Mouse (Mus musculus) embryonic facial prominence, embryonic 13.5 days (tissue): ENCODE results near the gene Rnf130. TPM values are rescaled to one million over a fixed set of nuclear protein-coding genes. Genes with fewer than 3 reads are reported as not detected.

Experiments
- ATAC-seq: fragments of 200-750 bp; cut with Nextera tagmentation; 2 replicates; pipeline ENCODE4 v1.8.0; 2017; ENCODE audit warnings: low read depth; ENCODE audit not compliant: insufficient number of reproducible peaks, insufficient read depth, low FRiP score, low TSS enrichment
- H3K27ac ChIP-seq: fragments of 300-500 bp; sonication (generic); 2 replicates; pipeline ENCODE4 v1.5.1; 2015; ENCODE audit warnings: moderate library complexity, mild to moderate bottlenecking, inconsistent platforms
- H3K27me3 ChIP-seq: fragments of 300-500 bp; sonication (generic); 2 replicates; pipeline ENCODE4 v1.6.1; 2015; ENCODE audit warnings: mild to moderate bottlenecking, inconsistent platforms
- H3K36me3 ChIP-seq: fragments of 300-500 bp; sonication (generic); 2 replicates; pipeline ENCODE4 v1.6.1; 2015; ENCODE audit warnings: mild to moderate bottlenecking, inconsistent platforms
- H3K4me1 ChIP-seq: fragments of 300-500 bp; sonication (generic); 2 replicates; pipeline ENCODE4 v1.6.1; 2015; ENCODE audit warnings: inconsistent platforms
- H3K4me2 ChIP-seq: fragments of 300-500 bp; sonication (generic); 2 replicates; pipeline ENCODE4 v1.6.1; 2015; ENCODE audit warnings: moderate library complexity, mild to moderate bottlenecking, inconsistent platforms
- H3K4me3 ChIP-seq: fragments of 300-500 bp; sonication (generic); 2 replicates; pipeline ENCODE4 v1.5.1; 2015; ENCODE audit warnings: mild to moderate bottlenecking, inconsistent platforms
- H3K9ac ChIP-seq: fragments of 300-500 bp; sonication (generic); 2 replicates; pipeline ENCODE4 v1.6.1; 2015; ENCODE audit warnings: mild to moderate bottlenecking, inconsistent platforms
- H3K9me3 ChIP-seq: fragments of 300-500 bp; sonication (generic); 2 replicates; pipeline ENCODE4 v1.6.1; 2016; ENCODE audit warnings: inconsistent platforms
- WGBS: fragments of 180-500 bp; shearing (Covaris S2); methylation state at CpG from one replicate; pipeline ENCODE4 v1.1.7; 2015; ENCODE audit warnings: mixed read lengths; 5-methylcytosine and 5-hydroxymethylcytosine counted together
- polyA plus RNA-seq: library from polyadenylated mRNA; unstranded; fragments of >200 nt; fragmentation: Nextera tagmentation; extraction: Ambion mirVana; gene quantifications from 2 replicates; pipeline ENCODE4 v1.2.1, GENCODE M21; 2015

The Rnf130 gene
- polyA plus RNA-seq, 1 experiment from 2014 or later: 75.4 TPM

DNA sequence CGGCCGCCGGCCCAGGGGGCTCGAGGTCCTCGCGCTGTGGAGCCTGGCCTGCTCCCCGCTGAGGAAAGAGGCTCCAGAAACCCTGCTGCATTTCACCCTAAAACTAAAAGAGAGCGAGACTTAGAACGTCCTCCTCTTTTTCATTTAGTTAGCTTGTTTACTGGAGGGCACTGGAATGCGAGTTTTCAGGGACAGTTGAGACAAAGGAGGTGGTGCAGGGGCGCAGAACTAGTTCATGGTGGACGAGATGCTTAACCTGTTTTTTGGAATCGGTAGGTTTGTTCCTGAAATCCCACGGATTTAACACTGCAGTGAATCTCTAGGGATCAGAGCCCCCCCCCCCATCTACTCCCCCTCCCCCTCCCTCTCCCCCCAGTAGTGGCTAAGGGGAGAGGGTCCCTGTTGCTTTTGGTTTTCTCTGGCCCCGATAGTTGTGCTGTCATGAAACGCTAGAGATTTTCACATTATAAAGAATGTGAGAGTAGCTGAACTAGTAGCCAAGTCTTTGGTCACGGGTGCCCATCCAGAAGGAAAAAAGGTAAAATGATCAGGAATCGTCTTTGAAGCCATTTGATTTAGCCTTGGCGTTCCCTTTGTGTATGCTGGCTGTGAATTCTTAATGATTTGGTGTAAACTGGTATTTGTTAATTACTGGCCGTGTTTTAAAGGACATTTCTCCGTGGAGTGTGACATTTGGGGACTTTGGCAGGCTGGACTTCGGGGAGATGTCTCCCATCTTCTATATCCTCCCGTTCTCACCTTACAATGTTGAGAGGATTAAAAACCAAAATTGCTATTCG, 775 bp downstream of the Rnf130 start:
- Histone ChIP-seq H3K4me3 (peak overlapping the region; percentile 96), H3K4me2 (peak overlapping the region; percentile 66), H3K36me3 (no peaks in the 10 kb centered on the region), H3K27ac (peak overlapping the region; percentile 92), H3K27me3 (no peaks in the 10 kb centered on the region; the same call in 1 of the 2 replicates), H3K9ac (peak overlapping the region; percentile 97), H3K4me1 (peaks cover 15% of the 10 kb centered on the region), H3K9me3 (no peaks in the 10 kb centered on the region)
- WGBS: 5% methylated on average over 24 of the region's 24 CpGs
- ATAC-seq: 0 out of 2 replicates have a peak, but pooled peaks have one; percentile 32

DNA sequence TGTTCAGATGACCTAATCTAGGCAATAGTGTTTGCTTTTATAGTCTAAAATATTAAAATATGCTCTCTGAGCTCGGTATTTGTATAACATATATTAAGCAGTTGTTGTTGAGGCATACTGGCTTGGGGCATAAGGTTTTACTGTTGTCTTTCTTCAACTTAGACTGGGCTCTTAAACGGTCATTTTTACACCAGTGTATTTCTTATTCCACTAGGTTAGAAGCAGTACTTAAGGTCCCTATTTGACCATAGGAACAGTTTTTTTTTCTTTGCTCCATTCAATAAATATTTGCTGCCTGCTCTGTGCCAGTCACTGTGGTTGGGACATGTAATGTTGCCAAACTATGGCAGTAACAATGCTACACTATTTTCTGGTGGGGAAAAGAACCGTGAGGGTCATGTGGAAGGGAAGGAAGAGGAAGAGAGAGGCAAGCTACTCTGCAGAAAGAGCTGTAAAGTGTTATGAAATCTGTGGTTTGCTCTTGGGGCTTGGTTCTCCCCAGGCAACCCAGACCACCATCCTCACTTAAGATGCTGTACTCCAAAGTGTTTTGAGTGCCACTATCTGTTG, 1.5 kb downstream of the Rnf130 start:
- peak overlapping the region; percentile 66 for H3K4me2 ChIP-seq
- H3K27ac ChIP-seq: no peak overlapping the region
- H3K4me3 ChIP-seq: peak overlapping the region; percentile 96
- H3K27me3 ChIP-seq: no peaks in the 10 kb centered on the region; the same call in 1 of the 2 replicates
- peaks cover 15% of the 10 kb centered on the region for H3K4me1 ChIP-seq
- H3K9me3 ChIP-seq: no peaks in the 10 kb centered on the region
- 33% methylated on average over 3 of the region's 3 CpGs for WGBS
- peak overlapping the region; percentile 97 for H3K9ac ChIP-seq
- ATAC-seq: no peak
- no peaks in the 10 kb centered on the region for H3K36me3 ChIP-seq

DNA sequence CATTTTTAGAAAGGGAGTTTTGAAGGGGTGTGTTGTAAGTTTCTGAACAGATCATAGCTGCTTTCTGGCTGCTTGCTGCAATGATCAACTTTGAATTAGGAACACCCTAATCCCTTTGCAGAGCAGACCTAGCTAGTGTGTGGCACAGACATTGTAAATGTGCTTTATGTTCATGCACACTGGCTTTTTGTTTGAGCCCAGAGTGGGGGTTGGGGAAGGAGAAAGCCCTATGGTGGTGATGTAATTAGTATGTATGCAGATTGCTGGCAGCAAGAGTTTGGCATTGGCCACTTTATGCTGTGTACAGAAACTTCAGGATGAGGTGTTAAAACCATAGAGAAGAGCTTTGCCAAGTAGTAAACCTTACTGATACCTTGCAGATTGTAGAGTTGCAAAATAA, 3.3 kb downstream of the Rnf130 start:
- H3K4me2 ChIP-seq: no peak overlapping the region
- H3K9me3 ChIP-seq: no peaks in the 10 kb centered on the region
- no peak overlapping the region for H3K4me3 ChIP-seq
- peaks cover 15% of the 10 kb centered on the region for H3K4me1 ChIP-seq
- no peak overlapping the region for H3K9ac ChIP-seq
- H3K27me3 ChIP-seq: no peaks in the 10 kb centered on the region
- H3K27ac ChIP-seq: no peak overlapping the region
- H3K36me3 ChIP-seq: no peaks in the 10 kb centered on the region
- ATAC-seq: no peak

GRCm38 (mm10) chr11:50034155-50034554, 9.0 kb downstream of the Rnf130 start:
- Histone ChIP-seq H3K9me3 (no peaks in the 10 kb centered on the region), H3K9ac (no peak overlapping the region)

GRCm38 (mm10) chr11:50035726-50036125, 10.6 kb downstream of the Rnf130 start:
- Histone ChIP-seq H3K4me3 (no peak overlapping the region), H3K9ac (no peak overlapping the region), H3K4me2 (no peak overlapping the region), H3K27me3 (no peaks in the 10 kb centered on the region), H3K9me3 (no peaks in the 10 kb centered on the region), H3K27ac (no peak overlapping the region), H3K4me1 (no peaks in the 10 kb centered on the region), H3K36me3 (no peaks in the 10 kb centered on the region)
- ATAC-seq: no peak
- 81% methylated on average over 3 of the region's 3 CpGs for whole genome bisulfite sequencing

More at GRCm38 (mm10) chr11:50034155-50034554, 9.0 kb downstream of the Rnf130 start:
- no peaks in the 10 kb centered on the region for H3K27me3 ChIP-seq
- no peak overlapping the region for H3K4me3 ChIP-seq
- no peak overlapping the region for H3K27ac ChIP-seq
- ATAC-seq: no peak
- no peaks in the 10 kb centered on the region for H3K36me3 ChIP-seq
- H3K4me2 ChIP-seq: no peak overlapping the region
- H3K4me1 ChIP-seq: no peaks in the 10 kb centered on the region

GRCm38 (mm10) chr11:50036781-50037460, 11.8 kb downstream of the Rnf130 start:
- Histone ChIP-seq H3K9ac (no peak overlapping the region), H3K9me3 (no peaks in the 10 kb centered on the region), H3K4me1 (no peaks in the 10 kb centered on the region), H3K27me3 (no peaks in the 10 kb centered on the region), H3K4me3 (no peak overlapping the region), H3K27ac (no peak overlapping the region), H3K4me2 (no peak overlapping the region), H3K36me3 (no peaks in the 10 kb centered on the region)
- WGBS: 87% methylated on average over 4 of the region's 4 CpGs
- ATAC-seq: no peak

DNA sequence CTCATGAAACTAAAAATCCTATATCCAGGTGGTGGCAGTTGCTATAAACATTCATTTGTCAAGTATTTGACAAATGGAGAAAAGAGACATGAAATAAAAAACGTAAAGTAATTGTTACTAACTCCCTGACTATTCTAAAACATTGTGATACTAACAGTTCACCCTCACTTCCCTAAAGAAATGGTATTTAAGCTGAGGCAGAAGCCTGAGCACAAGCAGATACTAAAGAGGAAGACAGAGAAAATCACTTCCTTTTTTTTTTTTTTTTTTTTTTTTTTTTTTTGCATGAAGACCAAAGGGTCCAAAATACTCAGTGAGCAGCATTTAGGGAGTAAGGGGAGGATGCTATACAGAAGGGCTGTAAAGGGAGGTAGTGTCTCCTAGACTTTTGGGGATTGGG, 13.6 kb downstream of the Rnf130 start:
- Histone ChIP-seq H3K9ac (no peak overlapping the region), H3K27me3 (no peaks in the 10 kb centered on the region), H3K27ac (no peak overlapping the region), H3K9me3 (no peaks in the 10 kb centered on the region), H3K4me1 (no peaks in the 10 kb centered on the region), H3K4me2 (no peak overlapping the region), H3K36me3 (no peaks in the 10 kb centered on the region), H3K4me3 (no peak overlapping the region)
- no peak for ATAC-seq
- WGBS: 85% methylated on average over 1 of the region's 1 CpGs

DNA sequence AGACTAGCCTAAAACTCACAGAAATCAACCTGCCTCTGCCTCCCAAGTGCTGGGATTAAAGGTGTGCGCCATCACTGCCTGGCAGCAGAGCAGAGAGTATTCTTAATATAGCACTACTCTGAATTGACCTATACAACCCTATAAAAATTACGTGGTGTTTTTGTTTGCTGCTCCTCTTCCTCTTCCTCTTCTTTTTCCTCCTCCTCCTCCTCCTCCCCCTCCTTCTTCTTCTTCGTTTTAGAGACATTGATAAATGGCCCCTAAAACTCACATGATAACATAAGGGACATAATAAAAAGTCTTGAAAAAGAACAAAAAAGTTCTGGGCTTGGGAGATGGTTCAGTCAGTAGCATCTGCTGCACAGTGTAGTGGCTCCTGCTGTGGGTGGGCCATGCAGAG, 16.0 kb downstream of the Rnf130 start:
- WGBS: 93% methylated on average over 3 of the region's 3 CpGs
- Histone ChIP-seq H3K4me3 (no peak overlapping the region), H3K27me3 (no peaks in the 10 kb centered on the region), H3K4me1 (no peaks in the 10 kb centered on the region), H3K4me2 (no peak overlapping the region), H3K9me3 (no peaks in the 10 kb centered on the region), H3K9ac (no peak overlapping the region), H3K27ac (no peak overlapping the region), H3K36me3 (no peaks in the 10 kb centered on the region)
- no peak for ATAC-seq

DNA sequence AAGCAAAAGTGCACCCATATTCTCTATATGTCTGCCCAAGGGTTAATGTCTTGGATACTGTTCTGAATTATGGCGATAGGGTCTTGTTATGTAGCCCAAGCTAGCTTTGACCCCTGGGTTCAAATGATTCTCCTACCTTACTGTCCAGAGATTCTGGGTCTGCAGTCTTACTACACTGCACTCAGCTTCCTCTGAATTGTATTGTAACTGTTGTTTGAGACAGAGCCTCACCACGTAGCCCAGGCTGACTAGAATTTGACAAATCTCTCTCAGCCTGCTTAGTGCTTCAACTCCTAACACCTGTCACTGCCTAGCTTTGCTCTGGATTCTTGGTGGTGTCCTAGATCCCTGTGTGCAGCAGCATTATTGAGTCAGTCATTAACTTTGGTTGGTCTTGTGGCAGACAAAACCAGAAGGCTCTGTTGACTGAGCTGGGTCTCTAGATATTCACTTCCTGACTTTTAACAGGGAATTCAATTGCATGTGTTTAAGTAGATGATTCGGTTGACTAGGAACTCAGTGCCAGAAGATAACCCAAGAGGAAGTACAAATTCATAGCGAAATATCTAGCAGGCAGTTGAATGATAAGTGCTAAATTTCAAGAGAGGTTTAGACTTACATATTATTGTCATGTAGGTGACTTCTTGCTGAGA, 17.3 kb downstream of the Rnf130 start:
- no peak overlapping the region for H3K4me3 ChIP-seq
- no peaks in the 10 kb centered on the region for H3K9me3 ChIP-seq
- H3K27me3 ChIP-seq: no peaks in the 10 kb centered on the region
- no peak overlapping the region for H3K4me2 ChIP-seq
- WGBS: 89% methylated on average over 4 of the region's 4 CpGs
- 0 out of 2 replicates have a peak, but pooled peaks cover under 1% of the 10 kb centered on the region for H3K4me1 ChIP-seq
- no peaks in the 10 kb centered on the region for H3K36me3 ChIP-seq
- H3K9ac ChIP-seq: no peak overlapping the region
- no peak for ATAC-seq
- H3K27ac ChIP-seq: no peak overlapping the region

DNA sequence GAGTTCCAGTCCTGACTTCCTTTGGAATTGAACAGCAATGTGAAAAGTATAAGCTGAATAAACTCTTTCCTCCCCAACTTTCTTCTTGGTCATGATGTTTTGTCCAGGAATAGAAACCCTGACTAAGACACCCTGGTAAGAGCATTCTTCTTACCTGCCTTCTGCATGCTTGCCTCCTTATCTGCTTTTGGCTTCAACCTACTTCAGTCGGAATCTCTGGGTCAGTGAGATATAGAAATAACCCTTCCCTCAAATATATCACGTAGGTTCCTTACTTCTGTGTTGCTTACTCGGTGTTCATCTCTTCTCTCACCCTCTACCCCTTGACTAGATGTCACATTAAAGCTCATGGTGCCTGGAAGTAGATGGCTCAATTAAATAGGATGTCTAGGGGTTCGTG, 19.3 kb downstream of the Rnf130 start:
- no peak overlapping the region for H3K4me3 ChIP-seq
- H3K4me2 ChIP-seq: no peak overlapping the region
- no peak for ATAC-seq
- WGBS: 94% methylated on average over 4 of the region's 4 CpGs
- H3K9me3 ChIP-seq: no peaks in the 10 kb centered on the region
- no peaks in the 10 kb centered on the region for H3K36me3 ChIP-seq
- H3K9ac ChIP-seq: no peak overlapping the region
- H3K27ac ChIP-seq: no peak overlapping the region
- no peaks in the 10 kb centered on the region for H3K27me3 ChIP-seq
- peaks cover 4% of the 10 kb centered on the region; the same call in 1 of the 2 replicates for H3K4me1 ChIP-seq

GRCm38 (mm10) chr11:50047610-50048009, 22.5 kb downstream of the Rnf130 start:
- H3K27ac ChIP-seq: no peak overlapping the region
- H3K36me3 ChIP-seq: no peaks in the 10 kb centered on the region
- H3K9ac ChIP-seq: no peak overlapping the region
- H3K4me3 ChIP-seq: no peak overlapping the region
- 78% methylated on average over 1 of the region's 1 CpGs for WGBS
- no peaks in the 10 kb centered on the region for H3K27me3 ChIP-seq
- peaks cover 4% of the 10 kb centered on the region; the same call in 1 of the 2 replicates for H3K4me1 ChIP-seq
- no peaks in the 10 kb centered on the region for H3K9me3 ChIP-seq
- no peak overlapping the region for H3K4me2 ChIP-seq
- no peak for ATAC-seq
